ENCODE assay signal across 8 mouse cellular contexts in the genomic region with DNA sequence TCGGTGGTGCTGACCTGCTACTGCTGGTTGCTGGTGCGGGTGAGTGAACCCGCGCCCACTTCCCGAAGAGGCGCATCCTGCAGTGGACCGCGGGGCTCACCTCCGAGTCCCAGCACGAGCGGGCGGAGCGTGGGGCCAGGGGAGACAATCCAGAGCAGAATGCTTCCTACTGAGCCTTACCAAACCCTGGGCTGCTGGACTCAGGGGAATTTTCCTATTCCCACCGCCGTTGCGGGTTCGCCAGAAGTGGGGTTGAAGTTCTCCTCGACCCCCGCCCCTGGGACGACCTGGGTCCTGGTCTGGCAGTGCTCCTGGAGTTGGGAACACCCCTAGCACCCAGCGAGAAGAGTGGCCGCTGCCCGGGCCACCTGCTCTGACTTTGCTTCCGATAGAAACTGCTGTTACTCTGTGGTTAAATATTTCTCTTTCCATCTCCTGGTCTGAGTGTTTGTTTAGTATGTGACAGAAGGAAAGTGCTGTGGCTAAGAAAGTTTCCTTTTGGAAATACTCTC. TPM values are rescaled to one million over a fixed set of nuclear protein-coding genes. Genes with fewer than 3 reads are reported as not detected.
DNase-seq lines count a peak whose midpoint lies in the region; ATAC-seq and TF ChIP-seq lines count a peak whose summit lies in the region.

No protein-coding gene starts in this region.

- peak overlapping the region; percentile 57 for H3K4me3 ChIP-seq in heart, embryonic 12.5 days
- peak overlapping the region; percentile 56 to 79; a peak in 3 of 4 replicates for H3K4me3 ChIP-seq in ES-E14 (ENCODE audit: insufficient read depth in 1 of 2, low read depth in 1 of 2, low read length in 2 of 2, poor library complexity in 1 of 2, severe bottlenecking in 1 of 2)
- H3K4me3 ChIP-seq in hindbrain, embryonic 10.5 days, result peak overlapping the region; percentile 66

- no peak overlapping the region for H3K27ac ChIP-seq in heart, embryonic 12.5 days (ENCODE audit: poor library complexity, severe bottlenecking)
- H3K27ac ChIP-seq in ES-E14 (ENCODE audit: insufficient read depth, low read depth, low read length, poor library complexity, severe bottlenecking), result no peak overlapping the region
- peak overlapping the region; percentile 85 for H3K27ac ChIP-seq in hindbrain, embryonic 10.5 days

- H3K27me3 ChIP-seq in heart, embryonic 12.5 days (replicated peaks), result peaks cover 44% of the 10 kb centered on the region
- H3K27me3 ChIP-seq in hindbrain, embryonic 10.5 days (ENCODE audit: insufficient read depth, poor library complexity, severe bottlenecking), result peaks cover 46% of the 10 kb centered on the region

- H3K4me1 ChIP-seq in heart, embryonic 12.5 days (replicated peaks), result peaks cover 2% of the 10 kb centered on the region; the same call in 1 of the 2 replicates
- H3K4me1 ChIP-seq in ES-E14 (ENCODE audit: control insufficient read depth in 2 of 2, insufficient read depth in 2 of 2, low read length in 2 of 2, poor library complexity in 1 of 2), result peaks cover 0 to 2% of the 10 kb centered on the region in 2 experiments; a peak in 1 of 4 replicates
- H3K4me1 ChIP-seq in hindbrain, embryonic 10.5 days (replicated peaks), result peaks cover 12% of the 10 kb centered on the region

- H3K4me2 ChIP-seq in heart, embryonic 12.5 days, result peak overlapping the region; percentile 94

- ATAC-seq in heart, embryonic 12.5 days (ENCODE audit: insufficient number of reproducible peaks, low FRiP score), result peak; percentile 62
- ATAC-seq in megakaryocyte progenitor cell, adult 5-6 weeks (replicated peaks; ENCODE audit: poor library complexity), result peak; percentile 25

- H3K36me3 ChIP-seq in heart, embryonic 12.5 days, result no peaks in the 10 kb centered on the region
- H3K36me3 ChIP-seq in ES-E14 (ENCODE audit: control insufficient read depth, insufficient read depth, low read length, poor library complexity, severe bottlenecking), result no peaks in the 10 kb centered on the region
- no peaks in the 10 kb centered on the region for H3K36me3 ChIP-seq in hindbrain, embryonic 10.5 days

- no peak for DNase-seq in heart, adult 9 months (ENCODE audit: low spot score in 2 of 2)
- DNase-seq in ES-E14 (ENCODE audit: low read depth, low spot score), result no peak
- no peak for DNase-seq in hindbrain, embryonic 10.5 days (ENCODE audit: low spot score)
- no peak for DNase-seq in cerebellum, adult 9-10 months
- no peak for DNase-seq in right cerebral cortex, adult 18-20 months
- DNase-seq in yolk sac, embryonic 10.5 days (ENCODE audit: low spot score), result no peak

- WGBS in heart, embryonic 12.5 days, result under 1% methylated on average over 24 of the region's 24 CpGs
- WGBS in hindbrain, embryonic 10.5 days, result 1% methylated on average over 24 of the region's 24 CpGs

- no peaks in the 10 kb centered on the region for H3K9me3 ChIP-seq in heart, embryonic 12.5 days (replicated peaks)
- no peaks in the 10 kb centered on the region for H3K9me3 ChIP-seq in ES-E14 (ENCODE audit: control insufficient read depth, insufficient read depth, low read depth, low read length)
- no peaks in the 10 kb centered on the region for H3K9me3 ChIP-seq in hindbrain, embryonic 10.5 days

- H3K9ac ChIP-seq in heart, embryonic 12.5 days, result peak overlapping the region; percentile 62
- H3K9ac ChIP-seq in ES-E14 (ENCODE audit: insufficient read depth, low read depth, low read length, poor library complexity, severe bottlenecking), result peak overlapping the region; percentile 63; the same call in 1 of the 2 replicates

- in situ Hi-C loops in ES-E14 (cut with MboI; ENCODE audit: low sequenced_read_pairs in 2 of 2, unreplicated experiment in 2 of 2), result no loop called here

TF ChIP-seq in ES-E14, 5 proteins besides CTCF, POLR2A, EP300 and RAD21:
- TF ChIP-seq CHD2 (IDR thresholded peaks at IDR 0.05; ENCODE audit: low read depth, low read length) (no peak), ZNF384 (IDR thresholded peaks at IDR 0.05; ENCODE audit: low read depth, low read length) (no peak), HCFC1 (IDR thresholded peaks at IDR 0.05; ENCODE audit: borderline replicate concordance, insufficient read depth, low read length) (no peak), MAFK (IDR thresholded peaks at IDR 0.05; ENCODE audit: insufficient read depth, low read depth, low read length) (no peak), ZC3H11A (IDR thresholded peaks at IDR 0.05; ENCODE audit: borderline replicate concordance, low read depth, low read length) (no peak)

RNA-seq across cellular contexts. Expression of a gene that starts 0.4 kb away (rescaled TPM):
- polyA plus RNA-seq in heart, embryonic 12.5 days (2016; fragmentation: Nextera tagmentation; extraction: Ambion mirVana), result 0.70 and 1.2 TPM in 2 replicates
- total RNA-seq in ES-E14 (2012; rRNA removed), result 0.05 and 0.98 TPM in 2 replicates
- polyA plus RNA-seq in hindbrain, embryonic 10.5 days (2016; fragmentation: Nextera tagmentation; extraction: Ambion mirVana), result 1.3 and 1.5 TPM in 2 replicates
- total RNA-seq in megakaryocyte progenitor cell, adult 5-6 weeks (2015), result 0.64 and 2.3 TPM in 2 replicates
- total RNA-seq in megakaryocyte progenitor cell, adult 5-6 weeks (2017), result 2.4 and 3.4 TPM in 2 replicates

RNA-seq across cellular contexts. Expression of a gene that starts 30.4 kb away (rescaled TPM):
- polyA plus RNA-seq in heart, embryonic 12.5 days (2016; fragmentation: Nextera tagmentation; extraction: Ambion mirVana), result 29.2 and 32.2 TPM in 2 replicates
- total RNA-seq in ES-E14 (2012; rRNA removed), result 29.0 and 30.5 TPM in 2 replicates
- 60.9 and 63.0 TPM in 2 replicates for polyA plus RNA-seq in hindbrain, embryonic 10.5 days (2016; fragmentation: Nextera tagmentation; extraction: Ambion mirVana)
- 48.7 and 59.7 TPM in 2 replicates for total RNA-seq in megakaryocyte progenitor cell, adult 5-6 weeks (2015)
- 35.5 and 37.2 TPM in 2 replicates for total RNA-seq in megakaryocyte progenitor cell, adult 5-6 weeks (2017)
